Mouse (Mus musculus) lung, adult 2 months (tissue): ENCODE measurements at regions not wholly inside any gene's neighbourhood (a gene's known extent, or its start where the extent isn't known, plus 50 kb on each side); places are given as distances from the start of the nearest gene placed in this dataset.

ENCODE experiments used
- DNase-seq: peaks from one replicate; pipeline ENCODE4 v3.0.0; 2022
- H3K4me1 ChIP-seq: fragments of 200-500 bp; 2 replicates; pipeline ENCODE4 v1.6.1; 2011; ENCODE audit warnings: low read length; ENCODE audit not compliant: control insufficient read depth, insufficient read depth
- H3K4me3 ChIP-seq: fragments of 200-500 bp; replicated peaks from 2 replicates; pipeline ENCODE3; 2011; ENCODE audit warnings: low read depth, mild to moderate bottlenecking, control low read depth, low read length; ENCODE audit errors: extremely low read depth
- CTCF ChIP-seq: fragments of 200-500 bp; IDR thresholded peaks from 2 replicates; pipeline ENCODE4 v1.5.1; 2011; ENCODE audit warnings: mild to moderate bottlenecking, low read length, control low read depth; ENCODE audit not compliant: insufficient read depth
- POLR2A ChIP-seq: fragments of 200-500 bp; IDR thresholded peaks from 2 replicates; pipeline ENCODE4 v1.6.1; 2011; ENCODE audit warnings: low read depth, mild to moderate bottlenecking, control low read depth, low read length, borderline replicate concordance; ENCODE audit errors: extremely low read depth
- WGBS: fragments of 180-500 bp; shearing (Covaris S2); methylation state at CpG from one replicate; pipeline ENCODE4 v1.1.7; 2018; 5-methylcytosine and 5-hydroxymethylcytosine counted together

DNA sequence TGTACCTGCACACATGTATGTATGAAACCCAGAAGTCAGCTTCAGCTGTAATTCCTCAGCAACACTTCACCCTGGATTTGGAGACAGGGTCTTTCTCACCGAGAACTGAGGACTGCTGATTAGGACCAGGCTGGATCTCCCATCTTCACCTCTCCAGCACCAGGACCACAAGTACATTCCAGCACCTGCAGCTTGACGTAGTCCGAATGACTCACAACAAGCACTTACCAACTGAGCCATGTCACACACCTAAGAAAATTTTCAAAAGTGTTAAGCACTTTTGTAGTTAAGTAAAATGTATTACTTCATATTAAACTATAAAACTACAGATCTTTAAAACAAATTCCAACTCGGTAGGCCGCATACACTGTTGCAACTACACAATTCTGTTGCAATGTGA lies 158.1 kb downstream of the Spry2 start:
- WGBS, result 71% methylated on average over 5 of the region's 5 CpGs
- no peak for TF ChIP-seq POLR2A
- no peak for TF ChIP-seq CTCF
- H3K4me3 ChIP-seq, result no peak overlapping the region
- 0 out of 2 replicates have a peak, but pooled peaks cover 2% of the 10 kb centered on the region for H3K4me1 ChIP-seq
- DNase-seq, result no peak

DNA sequence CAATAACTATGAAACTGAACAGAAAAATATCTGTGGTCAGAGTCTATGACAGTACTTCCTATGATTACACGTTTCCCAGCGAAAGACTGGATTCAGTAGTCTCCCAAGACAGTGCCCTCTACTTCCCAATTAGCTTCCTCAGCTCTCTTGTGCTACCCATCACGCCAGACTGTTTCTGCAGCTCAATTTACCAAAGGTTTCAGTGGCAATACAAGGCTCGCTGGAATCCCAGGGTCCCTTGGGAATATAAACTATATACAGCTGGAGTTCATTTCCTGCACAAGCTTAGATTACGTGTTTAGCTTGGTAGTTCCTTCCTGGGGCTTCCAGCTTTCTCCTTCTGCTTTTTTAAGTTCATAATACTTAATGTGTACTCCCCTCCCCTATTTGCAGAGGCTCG lies 160.3 kb downstream of the Spry2 start:
- Histone ChIP-seq H3K4me1 (0 out of 2 replicates have a peak, but pooled peaks cover 2% of the 10 kb centered on the region), H3K4me3 (no peak overlapping the region)
- WGBS, result 29% methylated on average over 6 of the region's 6 CpGs
- DNase-seq, result no peak
- no peak for TF ChIP-seq POLR2A
- no peak for TF ChIP-seq CTCF

DNA sequence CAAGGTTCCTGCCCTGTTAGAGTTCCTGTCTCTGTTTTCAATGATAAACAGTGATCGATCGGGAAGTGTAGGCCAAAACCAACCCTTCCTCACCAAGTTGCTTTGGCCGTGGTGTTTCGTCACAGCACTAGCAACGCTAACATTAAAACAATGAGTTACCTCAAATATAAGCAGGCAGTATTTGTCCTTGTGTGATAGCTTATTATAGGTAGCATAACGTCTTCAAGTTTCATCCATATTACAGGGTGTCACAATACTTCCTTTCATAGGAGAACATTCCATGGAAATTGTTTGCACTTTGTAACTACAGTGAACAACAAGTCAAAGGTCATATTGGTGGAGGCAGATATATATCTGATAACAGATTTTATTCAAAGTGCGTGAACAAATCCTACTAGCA lies 162.3 kb downstream of the Spry2 start:
- WGBS, result 84% methylated on average over 7 of the region's 7 CpGs
- DNase-seq, result no peak
- Histone ChIP-seq H3K4me3 (no peak overlapping the region), H3K4me1 (0 out of 2 replicates have a peak, but pooled peaks cover 2% of the 10 kb centered on the region)
- no peak for TF ChIP-seq POLR2A
- no peak for TF ChIP-seq CTCF

DNA sequence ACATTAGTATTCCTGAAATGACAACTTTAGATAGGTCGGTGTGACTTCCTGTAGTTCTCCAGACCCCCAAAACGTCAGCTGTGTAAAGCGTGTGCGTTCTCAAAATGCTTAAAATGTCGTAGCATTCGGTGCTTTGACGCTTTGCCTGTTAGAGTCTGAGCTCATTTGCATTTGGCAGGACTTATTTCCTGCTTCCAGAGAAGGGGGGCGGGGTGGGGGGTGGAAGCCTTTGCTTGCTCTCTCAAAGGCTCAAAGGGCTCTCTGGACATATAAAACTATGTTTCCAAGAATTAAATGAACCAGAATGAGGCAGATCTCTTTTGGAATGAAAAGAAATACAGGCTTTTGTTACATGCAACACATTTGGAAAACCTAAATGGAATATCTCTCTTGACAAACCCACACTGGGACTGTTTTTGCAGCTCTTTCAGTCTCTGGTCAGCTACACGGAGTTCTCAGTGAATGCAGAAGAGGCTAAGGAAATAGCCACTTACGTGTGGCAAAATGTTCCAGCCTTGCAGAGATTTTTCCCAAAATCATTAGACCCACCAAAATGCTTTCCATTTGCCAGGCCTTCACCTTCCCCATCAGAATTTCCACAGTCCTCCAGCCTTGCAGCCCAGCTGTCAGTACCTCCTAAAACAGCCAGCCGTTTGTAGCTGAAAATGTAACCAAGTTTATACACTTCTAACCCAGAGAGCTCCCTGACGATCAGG lies 163.4 kb downstream of the Spry2 start:
- Histone ChIP-seq H3K4me1 (0 out of 2 replicates have a peak, but pooled peaks cover 2% of the 10 kb centered on the region), H3K4me3 (peak overlapping the region; percentile 40)
- peak; percentile 11; the same call in 1 of the 2 replicates for TF ChIP-seq POLR2A
- no peak for TF ChIP-seq CTCF
- peak; percentile 39 for DNase-seq
- 10% methylated on average over 12 of the region's 12 CpGs for WGBS

GRCm38 (mm10) chr14:105732221-105733012 lies 164.2 kb downstream of the Spry2 start:
- TF ChIP-seq POLR2A (peak; percentile 68; the same call in 1 of the 2 replicates), CTCF (0 out of 2 replicates have a peak, but pooled peaks have one; percentile 2)
- H3K4me1 ChIP-seq, result 0 out of 2 replicates have a peak, but pooled peaks cover 2% of the 10 kb centered on the region
- H3K4me3 ChIP-seq, result peak overlapping the region; percentile 63
- under 1% methylated on average over 13 of the region's 13 CpGs for WGBS
- peak; percentile 72 for DNase-seq

DNA sequence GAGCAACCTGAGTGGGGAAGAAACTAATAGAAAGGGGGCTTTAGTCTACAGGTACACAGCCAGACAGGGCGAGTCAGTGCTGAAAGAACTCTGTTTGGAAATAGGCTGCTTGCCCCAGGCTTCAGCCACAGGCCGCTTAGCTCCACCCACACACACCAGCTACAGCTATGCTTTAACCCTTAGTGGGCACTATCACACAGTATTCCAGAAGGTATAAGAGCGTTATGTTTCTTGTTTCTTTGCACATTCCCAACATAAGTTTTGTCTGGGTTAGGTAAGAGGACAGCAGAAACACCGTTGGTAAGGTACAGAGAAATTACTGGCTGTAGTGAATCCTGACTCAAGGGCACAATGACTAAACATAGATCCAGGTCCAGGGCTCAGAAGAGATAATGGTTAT lies 165.8 kb downstream of the Spry2 start:
- 42% methylated on average over 4 of the region's 4 CpGs for WGBS
- H3K4me3 ChIP-seq, result no peak overlapping the region
- TF ChIP-seq POLR2A (no peak), CTCF (no peak)
- 0 out of 2 replicates have a peak, but pooled peaks cover 2% of the 10 kb centered on the region for H3K4me1 ChIP-seq
- no peak for DNase-seq

DNA sequence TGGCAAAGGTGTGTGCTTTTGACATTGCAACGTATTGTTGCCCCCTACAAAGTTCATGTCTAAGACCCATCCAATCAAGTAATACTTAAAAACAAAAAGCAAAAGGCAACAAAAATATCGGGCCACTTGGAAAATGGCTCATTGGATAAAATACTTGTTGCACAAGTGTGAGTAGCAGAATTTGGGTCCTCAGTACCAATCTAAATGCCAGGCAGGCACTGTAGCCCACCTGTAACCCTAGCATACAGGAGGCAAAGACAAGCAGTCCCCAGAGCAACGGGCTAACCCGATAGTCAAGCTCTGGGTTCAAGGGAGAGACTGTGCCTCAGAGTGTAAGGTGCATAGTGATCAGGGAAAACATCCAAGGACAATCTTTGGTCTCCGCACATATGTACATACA lies 167.8 kb downstream of the Spry2 start:
- no peak for TF ChIP-seq POLR2A
- no peak for TF ChIP-seq CTCF
- 0 out of 2 replicates have a peak, but pooled peaks cover 2% of the 10 kb centered on the region for H3K4me1 ChIP-seq
- 92% methylated on average over 5 of the region's 5 CpGs for WGBS
- no peak overlapping the region for H3K4me3 ChIP-seq
- no peak for DNase-seq

GRCm38 (mm10) chr14:105725741-105726140 lies 170.9 kb downstream of the Spry2 start:
- no peak for DNase-seq
- WGBS, result 39% methylated on average over 8 of the region's 8 CpGs
- TF ChIP-seq POLR2A, result no peak
- TF ChIP-seq CTCF, result no peak
- H3K4me3 ChIP-seq, result no peak overlapping the region
- H3K4me1 ChIP-seq, result no peaks in the 10 kb centered on the region

- Histone ChIP-seq H3K4me3 (no peak overlapping the region), H3K4me1 (peaks cover 2% of the 10 kb centered on the region; the same call in 1 of the 2 replicates)
- WGBS, result 68% methylated on average over 2 of the region's 2 CpGs
- TF ChIP-seq CTCF, result no peak
- TF ChIP-seq POLR2A, result no peak
- DNase-seq, result no peak
Measured at GRCm38 (mm10) chr14:105722923-105723322, 173.7 kb downstream of the Spry2 start.

DNA sequence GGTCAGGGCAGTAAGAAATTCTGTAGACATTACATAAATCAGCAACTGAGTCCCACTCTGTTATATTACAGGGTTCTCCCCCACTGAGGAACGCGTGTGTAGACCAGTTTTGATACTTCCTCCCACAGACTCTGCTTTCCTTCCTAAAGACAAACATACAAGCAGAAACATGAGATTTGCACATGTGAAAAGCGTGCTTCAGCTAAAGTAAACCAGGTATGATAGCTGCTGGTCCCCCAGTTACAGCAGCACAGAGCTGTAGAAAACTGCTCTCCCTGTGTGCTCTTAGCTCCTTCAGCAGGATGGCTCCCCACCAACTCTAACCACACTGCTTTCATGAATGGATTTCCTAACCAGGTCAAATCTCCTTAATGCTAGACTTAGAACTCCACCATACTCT lies 175.0 kb downstream of the Spry2 start:
- 70% methylated on average over 3 of the region's 3 CpGs for WGBS
- TF ChIP-seq CTCF (no peak), POLR2A (no peak)
- Histone ChIP-seq H3K4me1 (peaks cover 2% of the 10 kb centered on the region; the same call in 1 of the 2 replicates), H3K4me3 (no peak overlapping the region)
- no peak for DNase-seq
